Mouse (Mus musculus) midbrain, embryonic 10.5 days (tissue): ENCODE data around the gene Olfr878. TPM values are rescaled to one million over a fixed set of nuclear protein-coding genes. Genes with fewer than 3 reads are reported as not detected.
A peak's percentile ranks its signal among the peaks of the same experiment; 100 is the strongest.

Experiments
- DNase-seq: peaks from one replicate; pipeline ENCODE4 v3.0.0-alpha.2; 2017; ENCODE audit warnings: low spot score
- H3K27ac ChIP-seq: fragments of 300-500 bp; sonication (generic); replicated peaks from 2 replicates; pipeline ENCODE4 v1.5.1; 2016; ENCODE audit warnings: mild to moderate bottlenecking
- H3K27me3 ChIP-seq: fragments of 300-500 bp; sonication (generic); 2 replicates; pipeline ENCODE4 v1.6.1; 2016; ENCODE audit warnings: low read depth, mild to moderate bottlenecking; ENCODE audit not compliant: poor library complexity, severe bottlenecking
- H3K36me3 ChIP-seq: fragments of 300-500 bp; sonication (generic); 2 replicates; pipeline ENCODE4 v1.6.1; 2016; ENCODE audit warnings: mild to moderate bottlenecking, moderate library complexity
- H3K4me1 ChIP-seq: fragments of 300-500 bp; sonication (generic); 2 replicates; pipeline ENCODE4 v1.6.1; 2016
- H3K4me3 ChIP-seq: fragments of 300-500 bp; sonication (generic); 2 replicates; pipeline ENCODE4 v1.5.1; 2016; ENCODE audit warnings: mild to moderate bottlenecking, moderate library complexity
- H3K9me3 ChIP-seq: fragments of 300-500 bp; sonication (generic); replicated peaks from 2 replicates; pipeline ENCODE4 v1.6.1; 2016; ENCODE audit warnings: mild to moderate bottlenecking
- WGBS: fragments of 180-500 bp; shearing (Covaris S2); methylation state at CpG from one replicate; pipeline ENCODE4 v1.1.7; 2016; 5-methylcytosine and 5-hydroxymethylcytosine counted together
- polyA plus RNA-seq: library from polyadenylated mRNA; unstranded; fragments of >200 nt; fragmentation: Nextera tagmentation; extraction: Ambion mirVana; gene quantifications from 2 replicates; pipeline ENCODE4 v1.2.1, GENCODE M21; 2016

Gene Olfr878
- not detected in 2 replicates for polyA plus RNA-seq

- 77% methylated on average over 2 of the region's 2 CpGs for WGBS
- Histone ChIP-seq H3K4me3 (no peak within 1 kb of the TSS), H3K27me3 (no peaks in the 10 kb centered on the region), H3K4me1 (no peaks in the 10 kb centered on the region), H3K9me3 (no peaks in the 10 kb centered on the region), H3K27ac (no peak within 1 kb of the TSS), H3K36me3 (no peaks in the 10 kb centered on the region)
- DNase-seq: no peak
Measured at GRCm38 (mm10) chr9:37917540-37917939, at the start of gene Olfr878. Gene Olfr878 (plus strand): TSS chr9:37917840.

- Histone ChIP-seq H3K9me3 (no peaks in the 10 kb centered on the region), H3K4me3 (no peak overlapping the region), H3K27me3 (no peaks in the 10 kb centered on the region), H3K27ac (no peak overlapping the region), H3K36me3 (no peaks in the 10 kb centered on the region), H3K4me1 (no peaks in the 10 kb centered on the region)
- WGBS: 69% methylated on average over 1 of the region's 1 CpGs
- no peak for DNase-seq
Measured at GRCm38 (mm10) chr9:37870246-37870645, 47.4 kb upstream of the Olfr878 start.

DNA sequence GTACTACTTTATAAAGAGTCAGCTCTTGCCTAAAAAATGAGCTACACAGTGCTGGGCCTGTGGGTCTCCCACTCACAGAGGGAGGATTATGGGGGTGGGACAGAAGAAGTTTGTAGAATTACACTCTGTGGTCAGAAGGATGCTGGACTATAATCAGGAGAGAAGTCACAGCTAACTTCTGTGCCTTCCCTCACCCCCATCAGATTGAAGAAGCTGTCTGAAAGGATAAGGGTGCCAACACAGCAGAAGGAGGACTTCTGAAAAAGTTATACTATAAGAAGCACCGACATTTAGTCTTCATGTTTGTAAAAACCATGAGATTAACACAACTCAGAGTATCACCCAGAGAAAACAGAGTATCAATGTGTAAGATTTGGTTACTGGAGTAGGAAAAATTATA, 46.5 kb upstream of the Olfr878 start:
- DNase-seq: no peak
- H3K4me3 ChIP-seq: no peak overlapping the region
- no peaks in the 10 kb centered on the region for H3K36me3 ChIP-seq
- no peaks in the 10 kb centered on the region for H3K4me1 ChIP-seq
- H3K27me3 ChIP-seq: no peaks in the 10 kb centered on the region
- no peak overlapping the region for H3K27ac ChIP-seq
- H3K9me3 ChIP-seq: no peaks in the 10 kb centered on the region
- WGBS: 81% methylated on average over 1 of the region's 1 CpGs

GRCm38 (mm10) chr9:37871536-37871935, 46.1 kb upstream of the Olfr878 start:
- no peak for DNase-seq
- Histone ChIP-seq H3K4me3 (no peak overlapping the region), H3K36me3 (no peaks in the 10 kb centered on the region), H3K9me3 (no peaks in the 10 kb centered on the region), H3K27ac (no peak overlapping the region), H3K27me3 (no peaks in the 10 kb centered on the region), H3K4me1 (no peaks in the 10 kb centered on the region)
- WGBS: 67% methylated on average over 1 of the region's 1 CpGs

DNA sequence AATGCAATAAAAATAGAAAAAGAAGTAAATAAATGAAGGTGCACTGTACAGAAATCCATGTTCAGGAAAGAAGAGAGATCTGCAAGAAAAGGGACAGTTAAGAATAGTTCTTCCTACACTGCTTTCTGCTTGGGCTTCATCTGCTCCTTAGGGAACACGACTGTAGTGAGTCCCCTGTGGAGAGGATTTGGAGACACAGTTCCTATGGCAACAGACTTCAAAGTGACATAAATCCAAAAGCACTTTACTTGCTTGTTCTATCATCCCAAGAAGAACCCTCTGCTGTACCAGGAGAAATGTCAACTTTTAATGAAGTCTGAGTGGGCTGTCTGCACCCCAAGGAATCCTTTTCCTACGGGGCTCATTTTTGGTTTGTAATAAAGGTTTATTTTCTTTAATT, 26.7 kb upstream of the Olfr878 start:
- 22% methylated on average over 2 of the region's 2 CpGs for WGBS
- H3K27me3 ChIP-seq: no peaks in the 10 kb centered on the region
- no peak overlapping the region for H3K4me3 ChIP-seq
- peaks cover 9% of the 10 kb centered on the region for H3K4me1 ChIP-seq
- DNase-seq: no peak
- no peaks in the 10 kb centered on the region for H3K9me3 ChIP-seq
- no peak overlapping the region for H3K27ac ChIP-seq
- no peaks in the 10 kb centered on the region for H3K36me3 ChIP-seq

- Histone ChIP-seq H3K4me3 (no peak within 1 kb of the TSS), H3K27ac (peak within 1 kb of the TSS; percentile 38), H3K9me3 (no peaks in the 10 kb centered on the region), H3K27me3 (no peaks in the 10 kb centered on the region), H3K36me3 (no peaks in the 10 kb centered on the region), H3K4me1 (peaks cover 10% of the 10 kb centered on the region; the same call in 1 of the 2 replicates)
- DNase-seq: no peak
- WGBS: 21% methylated on average over 2 of the region's 2 CpGs
Measured at GRCm38 (mm10) chr9:37896661-37897060, 21.0 kb upstream of the Olfr878 start, which contains the start of gene Olfr145. Gene Olfr145 (plus strand): TSS chr9:37896724.

DNA sequence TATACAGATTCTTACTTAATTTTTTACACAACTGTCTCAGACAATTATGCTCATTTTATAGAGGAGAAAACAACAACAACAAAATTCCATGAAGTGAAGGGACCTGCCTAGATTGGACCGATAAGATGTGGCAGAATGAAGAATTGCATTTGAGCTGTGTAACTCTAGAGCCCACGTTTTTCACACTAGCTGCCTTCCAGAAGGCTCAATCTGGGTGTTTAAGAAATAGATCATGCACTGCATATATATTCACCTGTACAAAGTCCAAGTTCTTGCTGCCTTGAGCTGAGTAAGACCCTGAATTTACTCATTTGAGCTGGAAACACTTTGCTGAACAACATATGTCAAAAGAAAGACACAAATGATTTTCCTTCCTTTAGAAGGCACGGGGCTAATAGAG, 12.1 kb upstream of the Olfr878 start:
- Histone ChIP-seq H3K4me1 (no peaks in the 10 kb centered on the region), H3K36me3 (no peaks in the 10 kb centered on the region), H3K9me3 (no peaks in the 10 kb centered on the region), H3K27ac (no peak overlapping the region), H3K4me3 (no peak overlapping the region), H3K27me3 (no peaks in the 10 kb centered on the region)
- 76% methylated on average over 3 of the region's 3 CpGs for WGBS
- no peak for DNase-seq

GRCm38 (mm10) chr9:37918018-37918417, 378 bp downstream of the Olfr878 start:
- no peak overlapping the region for H3K27ac ChIP-seq
- no peaks in the 10 kb centered on the region for H3K36me3 ChIP-seq
- no peaks in the 10 kb centered on the region for H3K9me3 ChIP-seq
- H3K4me3 ChIP-seq: no peak overlapping the region
- no peaks in the 10 kb centered on the region for H3K4me1 ChIP-seq
- DNase-seq: no peak
- H3K27me3 ChIP-seq: no peaks in the 10 kb centered on the region
- WGBS: 69% methylated on average over 1 of the region's 1 CpGs

- H3K27ac ChIP-seq: no peak overlapping the region
- no peaks in the 10 kb centered on the region for H3K36me3 ChIP-seq
- no peak overlapping the region for H3K4me3 ChIP-seq
- no peaks in the 10 kb centered on the region for H3K4me1 ChIP-seq
- H3K9me3 ChIP-seq: no peaks in the 10 kb centered on the region
- DNase-seq: no peak
- 89% methylated on average over 5 of the region's 5 CpGs for WGBS
- no peaks in the 10 kb centered on the region for H3K27me3 ChIP-seq
Measured at GRCm38 (mm10) chr9:37924194-37924593, 6.6 kb downstream of the Olfr878 start.

DNA sequence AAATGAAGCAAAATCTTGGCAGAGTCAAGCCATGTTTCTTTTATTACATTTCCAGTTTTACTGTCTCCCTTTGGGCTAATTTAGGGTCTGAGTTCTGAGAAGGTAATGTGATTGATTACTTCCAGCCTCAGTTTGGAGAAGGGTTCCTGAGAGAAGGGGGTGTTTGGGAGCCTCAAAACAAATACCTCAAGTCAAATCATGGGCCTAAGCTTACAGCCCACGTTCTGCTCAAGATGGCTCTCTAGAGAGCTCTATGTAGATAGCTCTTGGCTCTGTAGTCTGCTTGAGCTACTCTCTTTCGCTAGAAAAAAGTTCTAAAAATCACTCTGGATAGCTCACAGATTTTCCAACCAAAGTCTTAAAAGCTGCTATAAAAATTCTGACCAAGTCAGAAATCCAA, 7.8 kb downstream of the Olfr878 start:
- H3K36me3 ChIP-seq: no peaks in the 10 kb centered on the region
- DNase-seq: no peak
- no peaks in the 10 kb centered on the region for H3K4me1 ChIP-seq
- 78% methylated on average over 2 of the region's 2 CpGs for WGBS
- no peaks in the 10 kb centered on the region for H3K9me3 ChIP-seq
- H3K27me3 ChIP-seq: no peaks in the 10 kb centered on the region
- no peak overlapping the region for H3K27ac ChIP-seq
- no peak overlapping the region for H3K4me3 ChIP-seq

- Histone ChIP-seq H3K4me3 (no peak overlapping the region), H3K27me3 (no peaks in the 10 kb centered on the region)
- WGBS: 67% methylated on average over 3 of the region's 3 CpGs
Measured at GRCm38 (mm10) chr9:37926019-37927013, 8.7 kb downstream of the Olfr878 start.

GRCm38 (mm10) chr9:37932519-37932918, 14.9 kb downstream of the Olfr878 start:
- Histone ChIP-seq H3K27ac (no peak overlapping the region), H3K9me3 (no peaks in the 10 kb centered on the region), H3K27me3 (no peaks in the 10 kb centered on the region), H3K36me3 (no peaks in the 10 kb centered on the region), H3K4me1 (no peaks in the 10 kb centered on the region), H3K4me3 (no peak overlapping the region)
- WGBS: 8% methylated on average over 11 of the region's 11 CpGs
- DNase-seq: peak; percentile 51

More at GRCm38 (mm10) chr9:37926019-37927013, 8.7 kb downstream of the Olfr878 start:
- DNase-seq: no peak
- Histone ChIP-seq H3K9me3 (no peaks in the 10 kb centered on the region), H3K27ac (no peak overlapping the region), H3K36me3 (no peaks in the 10 kb centered on the region), H3K4me1 (no peaks in the 10 kb centered on the region)

DNA sequence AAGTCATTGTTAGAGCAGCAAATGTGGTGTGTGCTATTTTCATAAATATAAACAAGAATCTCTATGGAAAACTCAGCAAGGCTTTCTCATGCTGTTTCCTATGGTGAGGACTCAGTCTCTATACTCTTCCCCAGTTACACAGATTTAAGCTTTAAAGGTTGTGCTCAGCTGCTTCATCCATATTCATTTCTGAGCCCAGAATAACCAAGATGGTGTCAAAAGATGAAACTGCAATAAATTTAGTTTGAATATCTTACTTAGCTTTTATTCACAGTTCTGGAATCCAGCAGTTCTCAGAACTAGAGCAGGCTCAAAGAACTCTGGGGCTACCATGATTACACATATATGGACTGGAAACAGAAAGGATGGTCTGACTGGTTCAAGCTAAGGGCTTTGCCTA, 16.5 kb downstream of the Olfr878 start:
- H3K27ac ChIP-seq: no peak overlapping the region
- no peaks in the 10 kb centered on the region for H3K27me3 ChIP-seq
- DNase-seq: no peak
- no peaks in the 10 kb centered on the region for H3K4me1 ChIP-seq
- H3K9me3 ChIP-seq: no peaks in the 10 kb centered on the region
- no peak overlapping the region for H3K4me3 ChIP-seq
- no peaks in the 10 kb centered on the region for H3K36me3 ChIP-seq
